Mouse (Mus musculus): ENCODE results near the gene Tmprss13. TPM values are rescaled to one million over a fixed set of nuclear protein-coding genes. Genes with fewer than 3 reads are reported as not detected.

Gene Tmprss13
- polyA plus RNA-seq, 1 experiment from 2014 or later: 0.05 TPM

DNA sequence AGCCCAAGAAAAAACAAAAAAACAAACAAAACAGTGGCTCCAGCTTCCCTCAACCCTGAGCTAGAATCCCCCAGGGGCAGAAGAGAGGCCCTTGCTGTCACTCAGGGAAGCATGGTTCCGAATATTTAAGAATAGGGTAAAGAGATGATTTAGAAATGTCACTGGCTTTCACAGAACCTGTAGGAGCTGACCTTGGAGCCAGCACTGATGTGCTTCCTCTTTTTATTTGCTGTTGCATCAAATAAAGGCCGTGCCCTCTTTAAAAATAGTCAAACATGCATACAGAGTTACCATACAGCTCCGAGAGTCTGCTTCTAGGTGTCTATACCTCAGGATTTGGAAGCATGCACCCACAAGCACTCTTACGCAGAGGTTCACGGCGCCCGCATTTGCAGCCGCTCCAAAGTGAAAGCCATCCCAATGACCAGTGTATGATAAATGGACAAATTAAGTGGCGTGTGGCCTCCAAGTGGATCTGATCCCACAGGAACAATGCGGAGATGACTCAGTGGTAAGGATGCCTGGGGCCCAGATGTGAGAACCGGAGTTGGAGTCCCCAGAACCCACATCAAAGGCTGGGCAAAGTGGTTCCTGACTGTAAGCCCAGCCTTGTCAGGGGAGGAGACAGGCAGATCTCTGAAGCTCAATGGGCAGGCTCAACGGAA, 12.0 kb upstream of the Tmprss13 start:
- no peaks in the 10 kb centered on the region for H3K9me3 ChIP-seq (replicated peaks)
- 83% methylated on average over 12 of the region's 12 CpGs for WGBS
- H3K4me3 ChIP-seq: no peak overlapping the region
- no peaks in the 10 kb centered on the region for H3K27me3 ChIP-seq (ENCODE audit: low read depth, poor library complexity, severe bottlenecking)
- H3K4me1 ChIP-seq: no peaks in the 10 kb centered on the region
- DNase-seq (ENCODE audit: low spot score): no peak
- H3K36me3 ChIP-seq: no peaks in the 10 kb centered on the region
- H3K27ac ChIP-seq (replicated peaks): no peak overlapping the region

DNA sequence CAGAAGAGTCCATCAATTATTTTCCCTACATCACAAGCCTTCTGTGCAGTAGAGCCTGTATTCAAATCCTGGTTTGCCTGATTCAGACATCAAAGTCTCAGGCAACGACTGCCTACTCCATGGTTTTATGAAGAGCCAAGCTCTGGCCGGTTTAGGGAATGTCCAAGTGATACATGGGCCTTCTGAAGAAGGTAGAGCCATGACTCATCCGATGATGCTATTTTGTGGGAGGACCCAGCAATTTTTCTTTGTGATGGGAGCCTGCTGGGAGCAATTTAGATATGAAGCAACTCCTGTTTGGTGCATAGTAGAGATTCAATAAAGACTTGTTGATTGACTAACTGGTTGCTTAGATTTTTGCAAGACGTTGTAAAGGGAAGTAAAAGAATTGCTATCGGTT, 10.4 kb upstream of the Tmprss13 start:
- H3K9me3 ChIP-seq (replicated peaks): no peaks in the 10 kb centered on the region
- H3K27me3 ChIP-seq (ENCODE audit: low read depth, poor library complexity, severe bottlenecking): no peaks in the 10 kb centered on the region
- no peak overlapping the region for H3K27ac ChIP-seq (replicated peaks)
- 88% methylated on average over 5 of the region's 5 CpGs for WGBS
- no peak overlapping the region for H3K4me3 ChIP-seq
- H3K4me1 ChIP-seq: no peaks in the 10 kb centered on the region
- DNase-seq (ENCODE audit: low spot score): no peak
- H3K36me3 ChIP-seq: no peaks in the 10 kb centered on the region

DNA sequence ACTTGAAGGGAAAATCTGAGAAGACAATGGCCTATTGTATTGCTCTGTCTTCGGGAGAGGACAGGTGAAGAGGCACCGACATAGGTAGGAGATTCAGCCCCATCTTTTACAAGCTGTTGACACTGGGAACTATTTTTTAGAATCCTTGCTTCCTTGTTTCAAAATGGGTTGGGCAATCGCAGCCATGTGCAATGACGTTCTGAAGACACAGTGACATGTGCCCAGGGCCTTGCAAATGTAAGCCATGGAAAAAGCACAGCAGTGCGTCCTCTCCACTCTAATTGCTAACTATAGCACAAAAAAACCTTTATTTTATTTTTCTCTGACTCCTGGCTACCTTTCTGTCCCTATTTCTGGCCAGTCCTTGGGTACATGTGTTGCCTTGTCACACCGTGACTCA, 7.0 kb upstream of the Tmprss13 start:
- Histone ChIP-seq H3K4me3 (no peak overlapping the region), H3K9me3 (replicated peaks) (no peaks in the 10 kb centered on the region), H3K4me1 (no peaks in the 10 kb centered on the region), H3K27ac (replicated peaks) (no peak overlapping the region), H3K27me3 (ENCODE audit: low read depth, poor library complexity, severe bottlenecking) (peaks cover 4% of the 10 kb centered on the region; the same call in 1 of the 2 replicates), H3K36me3 (no peaks in the 10 kb centered on the region)
- WGBS: 87% methylated on average over 6 of the region's 6 CpGs
- DNase-seq (ENCODE audit: low spot score): no peak

DNA sequence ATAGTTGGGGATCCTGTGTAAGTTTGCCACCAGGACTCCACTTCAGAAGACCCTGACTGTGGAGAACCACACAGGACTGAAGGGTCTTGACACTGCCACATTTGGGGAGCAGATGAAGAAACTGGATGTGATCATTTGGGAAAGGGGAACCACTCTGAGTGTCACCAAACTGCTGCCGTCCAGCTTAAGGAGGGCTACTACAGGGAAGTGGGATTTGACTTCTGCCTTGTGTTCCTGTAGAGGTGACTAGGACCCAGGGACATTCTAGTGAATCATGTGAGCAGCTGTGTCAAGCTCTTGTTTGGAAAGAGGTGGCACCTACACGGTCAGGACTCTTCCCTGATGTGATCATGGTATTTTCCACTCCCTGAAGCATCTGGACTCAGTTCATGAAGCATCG, 5.0 kb upstream of the Tmprss13 start:
- Histone ChIP-seq H3K27ac (replicated peaks) (no peak overlapping the region), H3K4me3 (no peak overlapping the region), H3K36me3 (no peaks in the 10 kb centered on the region), H3K9me3 (replicated peaks) (no peaks in the 10 kb centered on the region), H3K27me3 (ENCODE audit: low read depth, poor library complexity, severe bottlenecking) (peaks cover 7% of the 10 kb centered on the region), H3K4me1 (no peaks in the 10 kb centered on the region)
- WGBS: 89% methylated on average over 3 of the region's 3 CpGs
- DNase-seq (ENCODE audit: low spot score): no peak

DNA sequence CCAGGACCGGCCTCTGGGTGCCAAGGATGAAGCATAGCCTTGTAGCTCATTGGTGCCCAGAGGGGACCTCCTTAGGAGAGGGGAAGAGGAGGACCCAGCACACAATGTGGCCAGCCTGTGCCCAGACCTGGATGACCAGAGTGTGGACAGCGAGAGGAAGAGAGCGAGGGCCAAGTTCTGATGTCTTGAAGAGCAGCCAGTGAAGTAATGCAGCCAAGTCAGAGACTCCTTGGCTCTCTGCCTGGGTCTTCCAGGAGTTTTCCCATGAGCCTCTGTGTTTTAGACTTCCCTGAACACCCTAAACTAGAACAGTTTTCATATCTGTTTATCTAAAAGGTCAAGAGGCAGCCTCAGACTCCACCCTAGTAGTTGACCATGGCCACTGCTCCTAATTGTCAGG, 1.3 kb upstream of the Tmprss13 start:
- H3K9me3 ChIP-seq (replicated peaks): no peaks in the 10 kb centered on the region
- no peak overlapping the region for H3K4me3 ChIP-seq
- H3K36me3 ChIP-seq: no peaks in the 10 kb centered on the region
- H3K27ac ChIP-seq (replicated peaks): no peak overlapping the region
- peaks cover 11% of the 10 kb centered on the region for H3K27me3 ChIP-seq (ENCODE audit: low read depth, poor library complexity, severe bottlenecking)
- 85% methylated on average over 3 of the region's 3 CpGs for WGBS
- H3K4me1 ChIP-seq: no peaks in the 10 kb centered on the region
- DNase-seq (ENCODE audit: low spot score): no peak

DNA sequence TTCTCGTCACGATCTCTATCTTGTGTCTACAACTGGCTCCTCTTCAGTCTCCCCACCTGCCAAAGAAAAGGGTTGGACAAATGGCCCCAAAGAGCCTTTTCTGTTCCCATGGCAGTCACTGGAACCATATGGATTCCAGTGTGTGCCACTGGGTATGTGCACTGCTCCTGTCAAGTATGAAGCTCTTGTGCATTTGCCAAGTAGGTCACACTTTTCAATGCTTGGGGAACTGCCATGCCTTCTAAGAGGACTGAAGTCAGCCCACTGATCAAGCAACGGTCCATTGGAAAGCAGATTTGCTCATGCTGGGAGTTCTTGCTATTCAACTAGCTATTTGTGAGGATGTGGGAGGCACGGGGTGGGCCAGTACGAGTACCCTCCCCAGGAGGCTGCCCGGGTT, 2.6 kb downstream of the Tmprss13 start:
- no peaks in the 10 kb centered on the region for H3K4me1 ChIP-seq
- 87% methylated on average over 6 of the region's 6 CpGs for WGBS
- no peaks in the 10 kb centered on the region for H3K9me3 ChIP-seq (replicated peaks)
- H3K27me3 ChIP-seq (ENCODE audit: low read depth, poor library complexity, severe bottlenecking): peaks cover 8% of the 10 kb centered on the region
- H3K36me3 ChIP-seq: no peaks in the 10 kb centered on the region
- no peak for DNase-seq (ENCODE audit: low spot score)
- H3K27ac ChIP-seq (replicated peaks): no peak overlapping the region
- no peak overlapping the region for H3K4me3 ChIP-seq

DNA sequence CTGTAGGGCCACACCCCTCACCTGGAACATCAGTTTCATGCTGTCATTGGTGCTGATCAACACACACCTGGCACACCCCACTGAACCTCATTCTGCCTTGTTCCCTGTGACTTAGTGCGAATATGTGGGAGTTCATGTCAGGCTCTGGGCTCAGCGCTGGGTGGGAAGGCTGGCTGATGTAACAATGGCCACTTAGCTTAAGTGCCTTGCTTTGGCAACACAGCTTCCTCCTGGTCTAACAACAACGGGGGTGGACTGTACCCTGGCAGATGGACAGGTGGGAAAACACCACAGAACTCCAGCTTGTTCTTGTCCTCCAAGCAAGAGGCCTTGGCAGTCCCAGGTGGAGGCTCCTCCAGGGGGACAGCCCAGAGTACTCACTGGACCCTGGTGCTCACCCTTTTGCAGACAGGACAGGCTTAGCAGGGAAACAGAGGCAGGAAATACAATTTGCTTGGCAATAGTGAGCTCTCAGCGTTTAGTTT, 3.1 kb downstream of the Tmprss13 start:
- no peak overlapping the region for H3K4me3 ChIP-seq
- peaks cover 6% of the 10 kb centered on the region; the same call in 1 of the 2 replicates for H3K27me3 ChIP-seq (ENCODE audit: low read depth, poor library complexity, severe bottlenecking)
- H3K4me1 ChIP-seq: no peaks in the 10 kb centered on the region
- no peaks in the 10 kb centered on the region for H3K36me3 ChIP-seq
- H3K9me3 ChIP-seq (replicated peaks): no peaks in the 10 kb centered on the region
- WGBS: 83% methylated on average over 4 of the region's 4 CpGs
- no peak for DNase-seq (ENCODE audit: low spot score)
- H3K27ac ChIP-seq (replicated peaks): no peak overlapping the region

DNA sequence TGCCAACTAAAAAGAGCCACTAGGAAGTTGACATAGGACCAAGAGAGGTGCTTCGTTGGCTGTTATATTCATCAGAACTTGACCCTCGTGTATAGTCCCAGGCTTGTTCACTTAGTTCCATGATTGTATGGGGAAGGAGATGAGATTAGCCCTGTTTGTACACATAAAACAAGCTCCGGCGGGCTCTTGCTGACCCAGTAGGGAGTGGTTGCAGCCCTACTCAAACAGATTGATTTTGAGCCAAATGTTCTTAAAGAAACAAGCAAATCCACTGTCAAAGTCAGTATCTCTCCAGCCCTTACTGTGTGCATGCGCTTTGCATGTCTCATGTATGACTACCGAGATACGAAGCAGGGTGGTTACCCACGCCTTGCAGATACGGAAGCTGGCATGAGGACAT, 7.5 kb downstream of the Tmprss13 start:
- DNase-seq (ENCODE audit: low spot score): no peak
- Histone ChIP-seq H3K4me1 (no peaks in the 10 kb centered on the region), H3K27ac (replicated peaks) (no peak overlapping the region), H3K4me3 (no peak overlapping the region), H3K36me3 (no peaks in the 10 kb centered on the region), H3K9me3 (replicated peaks) (no peaks in the 10 kb centered on the region), H3K27me3 (ENCODE audit: low read depth, poor library complexity, severe bottlenecking) (no peaks in the 10 kb centered on the region)
- 91% methylated on average over 9 of the region's 9 CpGs for WGBS

DNA sequence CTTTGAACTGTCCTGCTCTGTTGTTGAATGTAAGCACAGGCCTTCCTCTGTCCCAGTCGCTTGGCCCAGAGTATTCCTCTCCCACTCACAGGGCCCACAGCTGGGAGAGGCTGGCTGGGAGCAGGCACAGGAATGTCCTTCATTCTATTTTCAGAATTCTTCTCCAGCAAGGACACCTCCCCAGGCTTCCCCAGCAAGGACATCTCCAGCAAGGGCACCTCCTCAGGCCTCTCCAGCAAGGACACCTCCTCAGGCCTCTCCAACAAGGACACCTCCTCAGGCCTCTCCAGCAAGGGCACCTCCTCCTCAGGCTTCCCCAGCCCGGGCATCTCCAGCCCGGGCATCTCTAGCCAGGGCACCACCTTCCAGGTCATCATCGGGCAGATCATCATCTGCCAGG, 9.4 kb downstream of the Tmprss13 start:
- no peaks in the 10 kb centered on the region for H3K9me3 ChIP-seq (replicated peaks)
- no peaks in the 10 kb centered on the region for H3K4me1 ChIP-seq
- no peaks in the 10 kb centered on the region for H3K36me3 ChIP-seq
- no peaks in the 10 kb centered on the region for H3K27me3 ChIP-seq (ENCODE audit: low read depth, poor library complexity, severe bottlenecking)
- H3K27ac ChIP-seq (replicated peaks): no peak overlapping the region
- no peak for DNase-seq (ENCODE audit: low spot score)
- H3K4me3 ChIP-seq: no peak overlapping the region
- WGBS: 84% methylated on average over 4 of the region's 4 CpGs

DNA sequence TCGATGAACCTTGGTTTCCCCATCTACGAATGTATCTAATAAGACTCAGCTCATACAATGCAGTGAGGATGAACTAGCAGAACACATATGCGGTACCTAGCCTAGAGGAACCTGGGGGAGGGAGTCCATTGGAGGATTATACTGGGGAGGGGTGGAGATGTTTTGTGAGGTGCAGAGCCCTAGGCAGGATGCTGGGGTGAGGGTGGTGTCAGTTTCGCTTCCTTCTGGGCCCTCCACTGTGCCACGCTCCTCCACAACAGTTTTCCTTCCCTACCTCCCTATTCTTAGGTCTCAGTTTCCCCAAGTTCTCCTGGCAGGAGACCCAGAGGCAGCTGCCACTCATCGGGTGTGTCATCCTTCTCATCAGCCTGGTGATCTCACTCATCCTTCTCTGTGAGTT, 10.7 kb downstream of the Tmprss13 start:
- no peaks in the 10 kb centered on the region for H3K36me3 ChIP-seq
- no peak overlapping the region for H3K4me3 ChIP-seq
- WGBS: 92% methylated on average over 6 of the region's 6 CpGs
- DNase-seq (ENCODE audit: low spot score): no peak
- H3K27ac ChIP-seq (replicated peaks): no peak overlapping the region
- no peaks in the 10 kb centered on the region for H3K9me3 ChIP-seq (replicated peaks)
- H3K27me3 ChIP-seq (ENCODE audit: low read depth, poor library complexity, severe bottlenecking): no peaks in the 10 kb centered on the region
- no peaks in the 10 kb centered on the region for H3K4me1 ChIP-seq

DNA sequence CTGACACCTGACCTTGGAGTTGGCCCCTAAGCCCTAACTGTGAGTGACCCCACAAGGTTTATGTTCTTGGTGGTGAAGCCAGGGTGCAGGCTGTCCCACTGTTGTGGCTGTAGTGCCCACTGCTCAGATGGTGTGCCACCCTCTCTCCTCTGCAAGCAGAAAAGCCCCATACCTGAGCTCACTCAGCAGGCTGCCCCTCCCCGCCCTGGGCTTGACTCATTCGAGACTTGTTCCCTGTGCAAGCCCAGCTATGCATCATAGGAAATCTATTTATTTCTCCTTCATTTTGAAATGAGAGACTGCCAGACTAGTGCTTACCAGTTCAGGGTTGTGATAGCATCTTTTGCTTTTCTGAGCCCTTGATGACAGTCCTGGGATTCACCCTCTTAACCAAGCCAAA, 18.5 kb downstream of the Tmprss13 start:
- Histone ChIP-seq H3K27ac (replicated peaks) (no peak overlapping the region), H3K27me3 (ENCODE audit: low read depth, poor library complexity, severe bottlenecking) (no peaks in the 10 kb centered on the region), H3K36me3 (no peaks in the 10 kb centered on the region), H3K4me1 (no peaks in the 10 kb centered on the region), H3K9me3 (replicated peaks) (no peaks in the 10 kb centered on the region), H3K4me3 (no peak overlapping the region)
- 86% methylated on average over 2 of the region's 2 CpGs for WGBS
- no peak for DNase-seq (ENCODE audit: low spot score)

DNA sequence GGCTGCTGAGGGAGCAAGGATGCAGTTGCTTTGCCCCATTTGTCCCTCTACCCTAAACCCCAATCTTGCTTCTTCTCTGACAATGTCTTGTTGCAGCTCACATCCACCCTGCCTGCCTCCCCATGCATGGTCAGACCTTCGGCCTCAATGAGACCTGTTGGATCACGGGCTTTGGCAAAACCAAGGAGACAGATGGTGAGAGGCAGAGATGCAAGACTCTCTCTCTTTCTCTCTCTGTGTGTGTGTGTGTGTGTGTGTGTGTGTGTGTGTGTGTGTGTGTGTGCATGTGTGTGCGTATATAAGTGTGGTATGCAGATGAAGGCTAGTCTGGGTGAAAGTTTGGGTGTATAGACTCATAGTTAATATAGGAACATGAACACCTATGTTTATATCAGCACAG, 24.2 kb downstream of the Tmprss13 start:
- no peak overlapping the region for H3K4me3 ChIP-seq
- H3K4me1 ChIP-seq: no peaks in the 10 kb centered on the region
- H3K9me3 ChIP-seq (replicated peaks): no peaks in the 10 kb centered on the region
- WGBS: 92% methylated on average over 3 of the region's 3 CpGs
- no peak overlapping the region for H3K27ac ChIP-seq (replicated peaks)
- DNase-seq (ENCODE audit: low spot score): no peak
- H3K27me3 ChIP-seq (ENCODE audit: low read depth, poor library complexity, severe bottlenecking): no peaks in the 10 kb centered on the region
- no peaks in the 10 kb centered on the region for H3K36me3 ChIP-seq

DNA sequence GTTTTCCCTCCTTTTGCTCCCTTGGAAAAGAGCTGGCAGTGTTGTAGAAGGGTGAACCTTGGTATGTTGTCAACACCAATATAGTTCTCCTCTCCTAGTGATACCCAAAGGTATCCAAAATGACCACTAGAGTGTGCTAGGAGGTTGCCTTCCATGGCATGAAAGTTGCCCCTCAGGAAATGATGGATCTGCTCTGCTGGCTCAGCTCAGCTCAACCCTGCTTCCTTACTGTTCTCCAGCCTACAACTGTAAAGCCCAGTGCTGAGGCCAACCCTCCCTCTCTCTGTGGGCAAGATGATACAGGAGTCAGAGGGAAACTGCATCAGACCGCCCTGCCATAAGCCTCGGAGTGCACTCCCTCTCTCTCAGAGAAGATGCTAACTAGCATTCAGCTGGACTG, 26.6 kb downstream of the Tmprss13 start:
- Histone ChIP-seq H3K27me3 (ENCODE audit: low read depth, poor library complexity, severe bottlenecking) (no peaks in the 10 kb centered on the region), H3K36me3 (no peaks in the 10 kb centered on the region), H3K9me3 (replicated peaks) (no peaks in the 10 kb centered on the region), H3K27ac (replicated peaks) (no peak overlapping the region), H3K4me3 (no peak overlapping the region), H3K4me1 (peaks cover 6% of the 10 kb centered on the region; the same call in 1 of the 2 replicates)
- DNase-seq (ENCODE audit: low spot score): no peak
- 78% methylated on average over 2 of the region's 2 CpGs for WGBS

DNA sequence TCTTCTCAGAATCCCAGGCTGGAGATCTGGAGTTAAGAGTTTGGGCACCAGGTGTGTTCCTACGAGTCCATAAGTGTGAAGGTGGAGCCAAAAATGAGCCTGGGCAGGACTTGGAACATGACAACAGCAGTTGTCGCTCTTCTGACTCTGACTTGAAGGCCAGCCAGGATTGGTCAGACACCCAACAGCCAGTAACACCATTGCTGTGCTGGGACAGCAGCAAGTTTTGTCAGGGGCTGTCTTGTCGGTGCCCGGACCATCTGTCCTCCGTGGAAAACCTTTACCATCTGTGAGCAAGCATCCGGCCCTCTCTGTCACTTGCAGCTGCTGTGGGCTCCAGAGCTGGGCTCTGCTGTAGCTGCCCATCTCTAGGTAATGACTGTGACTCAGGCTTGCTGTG, 27.4 kb downstream of the Tmprss13 start:
- Histone ChIP-seq H3K4me1 (peaks cover 6% of the 10 kb centered on the region; the same call in 1 of the 2 replicates), H3K36me3 (no peaks in the 10 kb centered on the region), H3K4me3 (no peak overlapping the region), H3K27me3 (ENCODE audit: low read depth, poor library complexity, severe bottlenecking) (no peaks in the 10 kb centered on the region), H3K9me3 (replicated peaks) (no peaks in the 10 kb centered on the region), H3K27ac (replicated peaks) (no peak overlapping the region)
- no peak for DNase-seq (ENCODE audit: low spot score)
- 82% methylated on average over 6 of the region's 6 CpGs for WGBS

All from midbrain, embryonic 10.5 days (tissue).